Mouse (Mus musculus) intestine, embryonic 14.5 days (tissue): ENCODE data around the gene Nt5dc3. TPM values are rescaled to one million over a fixed set of nuclear protein-coding genes. Genes with fewer than 3 reads are reported as not detected.

ENCODE experiments used
- ATAC-seq: fragments of 200-750 bp; cut with Nextera tagmentation; replicated peaks from 2 replicates; pipeline ENCODE4 v1.8.0; 2017; ENCODE audit warnings: low read depth, moderate number of reproducible peaks, moderate TSS enrichment, moderate library complexity; ENCODE audit not compliant: low FRiP score, low TSS enrichment
- DNase-seq: peaks from one replicate; pipeline ENCODE4 v3.0.0-alpha.2; 2018; ENCODE audit warnings: low spot score
- H3K27ac ChIP-seq: fragments of 300-500 bp; sonication (generic); 2 replicates; pipeline ENCODE4 v1.5.1; 2014; ENCODE audit warnings: low read depth, mild to moderate bottlenecking, control low read depth
- H3K27me3 ChIP-seq: fragments of 300-500 bp; sonication (generic); replicated peaks from 2 replicates; pipeline ENCODE4 v1.6.1; 2014; ENCODE audit warnings: low read length, control low read depth; ENCODE audit not compliant: control insufficient read depth, insufficient read depth
- H3K36me3 ChIP-seq: fragments of 300-500 bp; sonication (generic); 2 replicates; pipeline ENCODE4 v1.6.1; 2014; ENCODE audit warnings: low read length, control low read depth; ENCODE audit not compliant: control insufficient read depth, insufficient read depth
- H3K4me1 ChIP-seq: fragments of 300-500 bp; sonication (generic); replicated peaks from 2 replicates; pipeline ENCODE4 v1.6.1; 2014; ENCODE audit warnings: low read length, control low read depth, mixed read lengths; ENCODE audit not compliant: control insufficient read depth, insufficient read depth
- H3K4me2 ChIP-seq: fragments of 300-500 bp; sonication (generic); 2 replicates; pipeline ENCODE4 v1.6.1; 2014; ENCODE audit warnings: low read length
- H3K4me3 ChIP-seq: fragments of 300-500 bp; sonication (generic); 2 replicates; pipeline ENCODE4 v1.5.1; 2014; ENCODE audit warnings: low read depth, low read length, control low read depth, mixed read lengths
- H3K9ac ChIP-seq: fragments of 300-500 bp; sonication (generic); 2 replicates; pipeline ENCODE4 v1.6.1; 2014; ENCODE audit warnings: mild to moderate bottlenecking, low read length
- H3K9me3 ChIP-seq: fragments of 300-500 bp; sonication (generic); 2 replicates; pipeline ENCODE4 v1.6.1; 2016; ENCODE audit warnings: low read length, control low read depth; ENCODE audit not compliant: control insufficient read depth
- WGBS: fragments of 180-500 bp; shearing (Covaris S2); extraction: QIAGEN DNeasy Blood & Tissue Kit; methylation state at CpG from one replicate; pipeline ENCODE4 v1.1.7; 2014; 5-methylcytosine and 5-hydroxymethylcytosine counted together
- polyA plus RNA-seq: library from polyadenylated mRNA; unstranded; fragments of >200 nt; fragmentation: Nextera tagmentation; extraction: Ambion mirVana; gene quantifications from 2 replicates; pipeline ENCODE4 v1.2.1, GENCODE M21; 2014

The Nt5dc3 gene
- polyA plus RNA-seq, 1 experiment from 2014 or later: 1.9 TPM

DNA sequence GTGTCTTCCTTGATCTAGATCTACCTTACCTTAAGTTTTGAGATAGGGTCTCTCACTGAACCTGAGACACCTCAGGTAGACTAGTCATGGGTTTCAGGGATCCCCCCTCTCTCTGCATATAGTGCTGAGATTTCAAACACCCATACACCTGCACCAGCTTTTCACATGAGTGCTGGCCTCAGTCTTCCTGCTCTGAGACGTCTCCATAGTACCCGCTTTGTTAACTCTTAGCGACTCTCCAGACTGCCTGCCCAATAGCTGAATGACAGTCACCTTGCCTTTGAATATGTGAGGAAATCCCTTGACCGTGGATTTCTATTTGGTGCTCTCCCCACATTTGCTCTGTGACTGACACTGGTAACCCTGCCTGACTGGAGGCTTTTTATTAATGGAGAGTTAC, 15.4 kb downstream of the Nt5dc3 start:
- no peak for DNase-seq
- ATAC-seq: no peak
- Histone ChIP-seq H3K4me1 (peaks cover 10% of the 10 kb centered on the region; the same call in 1 of the 2 replicates), H3K9ac (no peak overlapping the region), H3K4me2 (no peak overlapping the region), H3K36me3 (no peaks in the 10 kb centered on the region), H3K27ac (no peak overlapping the region), H3K27me3 (no peaks in the 10 kb centered on the region), H3K9me3 (no peaks in the 10 kb centered on the region), H3K4me3 (no peak overlapping the region)
- 93% methylated on average over 4 of the region's 4 CpGs for WGBS

DNA sequence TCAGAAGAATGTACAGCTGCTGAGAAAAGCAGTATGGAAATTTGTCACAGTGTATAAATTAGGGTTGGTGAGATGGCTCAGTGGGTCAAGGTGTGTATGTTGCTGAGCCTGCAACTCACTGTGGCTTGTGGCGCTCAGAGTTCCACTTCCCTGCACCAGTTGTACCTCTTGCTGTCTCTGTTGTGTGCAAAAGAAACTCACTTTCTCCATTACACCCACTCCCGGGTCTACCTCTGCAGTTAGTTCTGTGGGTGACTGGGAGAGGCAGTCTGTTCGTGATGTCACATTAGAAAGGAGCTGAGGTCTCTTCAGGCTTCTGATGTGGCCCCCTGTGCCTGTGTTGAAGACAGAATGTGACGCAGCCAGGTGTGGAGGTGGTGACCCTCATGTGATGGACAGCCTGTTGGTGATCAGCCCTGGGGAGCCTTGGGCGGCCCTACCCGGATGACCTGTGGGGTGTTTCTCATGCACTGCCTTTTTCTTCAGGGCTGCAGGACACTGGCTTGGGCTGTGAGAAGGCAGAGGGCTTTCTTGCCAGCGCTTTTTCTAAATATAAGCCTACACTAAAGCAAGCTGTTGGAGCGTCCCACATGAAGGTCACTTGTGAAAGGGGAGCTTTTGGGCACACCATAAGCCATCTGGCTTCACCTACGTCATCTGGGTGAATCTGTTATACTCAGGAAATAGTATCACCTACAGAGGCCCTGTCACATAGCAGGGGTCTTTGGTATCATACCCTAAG, 16.2 kb downstream of the Nt5dc3 start:
- H3K9ac ChIP-seq: no peak overlapping the region
- WGBS: 87% methylated on average over 9 of the region's 9 CpGs
- no peaks in the 10 kb centered on the region for H3K36me3 ChIP-seq
- peaks cover 10% of the 10 kb centered on the region; the same call in 1 of the 2 replicates for H3K4me1 ChIP-seq
- no peaks in the 10 kb centered on the region for H3K27me3 ChIP-seq
- H3K4me2 ChIP-seq: no peak overlapping the region
- H3K27ac ChIP-seq: no peak overlapping the region
- H3K9me3 ChIP-seq: no peaks in the 10 kb centered on the region
- DNase-seq (no peak), ATAC-seq (no peak)
- no peak overlapping the region for H3K4me3 ChIP-seq

DNA sequence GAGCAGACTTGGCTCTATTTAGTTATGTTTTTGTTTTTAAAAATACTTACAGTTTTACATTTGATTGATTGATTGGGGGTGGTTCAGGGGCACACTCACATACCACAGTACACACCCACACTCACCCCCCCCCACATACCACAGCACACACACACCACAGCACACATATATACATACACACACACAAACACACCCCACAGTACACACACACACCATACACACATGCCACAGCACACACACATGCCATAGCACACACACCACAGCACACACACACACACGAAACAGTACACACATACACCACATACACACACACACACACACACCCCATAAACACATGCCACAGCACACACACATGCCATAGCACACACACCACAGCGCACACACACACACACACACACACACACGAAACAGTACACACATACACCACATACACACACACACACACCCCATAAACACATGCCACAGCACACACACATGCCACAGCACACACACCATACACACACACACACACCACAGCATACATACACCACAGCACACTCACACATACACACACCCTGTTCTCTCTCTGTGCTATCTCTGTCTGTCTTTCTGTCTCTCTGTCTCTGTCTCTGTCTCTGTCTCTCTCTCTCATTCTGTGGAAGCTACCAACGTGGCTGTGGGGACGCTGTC, 17.4 kb downstream of the Nt5dc3 start:
- no peaks in the 10 kb centered on the region for H3K27me3 ChIP-seq
- H3K4me2 ChIP-seq: no peak overlapping the region
- DNase-seq (no peak), ATAC-seq (no peak)
- H3K9ac ChIP-seq: no peak overlapping the region
- peaks cover 10% of the 10 kb centered on the region; the same call in 1 of the 2 replicates for H3K4me1 ChIP-seq
- WGBS: 92% methylated on average over 5 of the region's 5 CpGs
- no peak overlapping the region for H3K4me3 ChIP-seq
- H3K9me3 ChIP-seq: no peaks in the 10 kb centered on the region
- H3K36me3 ChIP-seq: no peaks in the 10 kb centered on the region
- H3K27ac ChIP-seq: no peak overlapping the region

GRCm38 (mm10) chr10:86807362-86807761, 28.6 kb downstream of the Nt5dc3 start:
- no peaks in the 10 kb centered on the region for H3K27me3 ChIP-seq
- DNase-seq: no peak
- H3K4me2 ChIP-seq: no peak overlapping the region
- WGBS: 100% methylated on average over 1 of the region's 1 CpGs
- H3K27ac ChIP-seq: no peak overlapping the region
- H3K36me3 ChIP-seq: no peaks in the 10 kb centered on the region
- no peak overlapping the region for H3K9ac ChIP-seq
- no peak overlapping the region for H3K4me3 ChIP-seq
- no peaks in the 10 kb centered on the region for H3K9me3 ChIP-seq
- no peak for ATAC-seq
- no peaks in the 10 kb centered on the region for H3K4me1 ChIP-seq

DNA sequence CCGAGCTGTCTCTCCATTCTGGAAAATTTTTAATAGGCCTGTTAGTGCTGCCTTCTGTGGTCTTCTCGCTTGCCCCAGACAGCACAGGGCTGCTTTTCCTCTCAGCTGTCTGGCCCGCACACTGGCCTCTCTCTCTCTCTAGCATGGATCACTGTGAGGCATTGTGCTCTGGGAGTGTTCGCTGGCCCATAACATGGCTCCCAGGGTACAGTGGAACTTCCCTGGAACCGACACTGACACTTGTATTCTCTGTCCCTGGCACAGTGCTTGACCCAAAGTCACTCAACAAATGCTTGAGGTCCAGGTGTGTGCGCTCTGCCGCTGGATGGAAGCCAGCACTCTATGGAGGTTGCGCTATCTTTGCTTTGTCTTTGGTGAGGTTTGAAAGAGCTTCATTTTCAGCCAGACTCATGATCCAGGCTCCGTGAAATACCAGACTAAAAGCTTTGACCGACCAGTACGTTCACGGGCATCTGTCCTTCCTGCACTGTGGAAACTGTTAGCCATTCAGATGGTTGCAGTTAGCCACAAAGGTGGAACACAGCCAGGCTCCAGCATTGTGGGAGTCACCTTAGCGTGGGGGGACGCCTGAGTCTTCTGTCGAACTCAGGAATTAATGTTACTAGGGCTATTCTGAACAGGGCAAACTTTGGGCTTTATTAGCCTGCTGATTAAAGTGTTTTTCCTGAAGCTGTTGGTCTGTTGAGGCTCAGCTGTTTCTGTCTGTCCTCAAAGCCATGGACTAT, 29.4 kb downstream of the Nt5dc3 start:
- no peaks in the 10 kb centered on the region for H3K27me3 ChIP-seq
- no peak overlapping the region for H3K27ac ChIP-seq
- H3K4me1 ChIP-seq: no peaks in the 10 kb centered on the region
- no peaks in the 10 kb centered on the region for H3K36me3 ChIP-seq
- DNase-seq: no peak
- 82% methylated on average over 15 of the region's 15 CpGs for WGBS
- no peaks in the 10 kb centered on the region for H3K9me3 ChIP-seq
- H3K9ac ChIP-seq: no peak overlapping the region
- ATAC-seq: no peak
- H3K4me3 ChIP-seq: no peak overlapping the region
- H3K4me2 ChIP-seq: no peak overlapping the region

DNA sequence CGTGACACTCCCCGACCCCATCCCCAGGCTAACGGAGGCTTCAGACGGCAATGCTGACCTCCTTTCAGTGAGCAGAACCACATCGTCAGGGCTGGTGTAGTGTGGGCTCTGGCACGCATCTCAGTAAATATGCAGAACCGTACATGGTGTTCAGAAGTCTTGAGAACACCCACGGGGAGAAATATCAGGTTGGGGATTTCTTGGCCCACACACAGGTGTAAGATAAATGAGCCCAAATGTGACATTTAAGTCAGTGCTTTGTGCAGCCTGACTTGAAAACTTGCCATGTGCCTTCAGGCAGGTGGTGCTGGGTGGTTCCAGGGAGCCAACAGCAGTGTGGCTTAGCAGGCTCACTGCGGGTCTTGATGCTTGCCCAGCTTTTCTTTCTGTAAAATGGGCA, 31.2 kb downstream of the Nt5dc3 start:
- no peak overlapping the region for H3K27ac ChIP-seq
- no peak for ATAC-seq
- H3K4me2 ChIP-seq: no peak overlapping the region
- H3K4me1 ChIP-seq: no peaks in the 10 kb centered on the region
- no peaks in the 10 kb centered on the region for H3K9me3 ChIP-seq
- H3K4me3 ChIP-seq: no peak overlapping the region
- no peak for DNase-seq
- H3K9ac ChIP-seq: no peak overlapping the region
- no peaks in the 10 kb centered on the region for H3K27me3 ChIP-seq
- WGBS: 88% methylated on average over 9 of the region's 9 CpGs
- no peaks in the 10 kb centered on the region for H3K36me3 ChIP-seq

DNA sequence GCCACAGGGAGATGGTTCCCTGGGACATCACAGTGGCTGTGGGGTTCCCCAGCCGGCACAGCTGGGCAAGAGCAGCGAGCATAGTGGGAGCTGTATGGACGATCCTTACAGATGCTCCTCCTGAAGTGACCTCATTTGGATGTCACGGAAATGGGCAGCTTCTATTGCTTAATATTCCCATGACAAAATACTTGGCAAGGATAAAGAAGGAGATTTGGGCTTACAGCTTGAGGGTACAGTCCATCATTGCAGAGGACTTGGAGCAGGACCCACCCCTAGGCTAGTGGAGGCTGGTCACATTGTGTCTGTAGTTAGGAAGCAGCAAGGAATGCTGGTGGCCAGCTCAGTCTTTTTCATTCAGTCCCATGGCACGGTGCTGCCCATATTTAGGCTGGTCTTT, 31.8 kb downstream of the Nt5dc3 start:
- DNase-seq: no peak
- 96% methylated on average over 5 of the region's 5 CpGs for WGBS
- no peak overlapping the region for H3K9ac ChIP-seq
- no peaks in the 10 kb centered on the region for H3K4me1 ChIP-seq
- no peak overlapping the region for H3K4me2 ChIP-seq
- H3K27ac ChIP-seq: no peak overlapping the region
- no peak overlapping the region for H3K4me3 ChIP-seq
- no peaks in the 10 kb centered on the region for H3K9me3 ChIP-seq
- no peaks in the 10 kb centered on the region for H3K27me3 ChIP-seq
- ATAC-seq: no peak
- no peaks in the 10 kb centered on the region for H3K36me3 ChIP-seq

DNA sequence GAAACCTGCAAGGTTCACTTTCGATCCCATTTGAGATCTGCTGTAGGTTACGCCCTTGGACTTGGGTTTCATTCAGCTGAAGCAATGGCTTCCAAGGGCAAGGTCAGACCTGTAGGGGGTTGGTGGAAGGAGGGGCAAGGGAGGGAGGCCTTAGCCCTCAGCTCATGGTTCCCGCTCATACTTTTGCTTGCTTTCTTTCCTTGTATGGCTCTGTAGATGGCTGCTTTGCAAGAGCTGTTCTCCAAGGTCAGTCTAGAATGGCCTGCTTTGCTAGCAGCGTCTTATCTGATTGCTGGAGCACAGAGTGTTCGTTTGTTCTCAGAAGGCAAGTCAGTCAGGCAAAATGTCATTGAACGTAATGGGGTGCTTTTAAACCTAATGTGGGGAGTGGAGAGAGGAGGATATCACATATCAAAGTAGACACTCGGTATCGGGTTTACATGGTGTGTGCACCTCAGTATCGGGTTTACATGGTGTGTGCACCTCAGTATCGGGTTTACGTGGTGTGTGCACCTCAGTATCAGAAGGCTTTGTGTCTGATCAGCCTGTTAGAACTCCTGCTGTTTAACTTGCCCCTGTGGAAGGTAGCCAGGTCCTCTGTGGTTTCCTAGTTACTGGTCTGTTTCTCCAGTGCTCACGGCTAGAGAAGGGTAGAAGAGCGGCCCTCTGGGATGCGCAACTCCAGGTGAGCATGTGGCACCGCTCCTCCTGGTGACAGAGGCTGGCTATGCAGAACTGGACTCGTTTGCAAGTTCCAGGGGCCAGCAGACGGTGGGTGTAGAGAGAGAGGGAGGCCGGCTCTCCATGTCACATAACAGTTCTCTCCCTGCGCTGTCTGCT, 35.7 kb downstream of the Nt5dc3 start:
- no peak overlapping the region for H3K4me3 ChIP-seq
- no peak overlapping the region for H3K4me2 ChIP-seq

More for the DNA sequence above, 35.7 kb downstream of the Nt5dc3 start:
- Histone ChIP-seq H3K9ac (no peak overlapping the region), H3K36me3 (no peaks in the 10 kb centered on the region), H3K9me3 (no peaks in the 10 kb centered on the region), H3K27ac (no peak overlapping the region), H3K4me1 (peaks cover 3% of the 10 kb centered on the region; the same call in 1 of the 2 replicates), H3K27me3 (no peaks in the 10 kb centered on the region)
- ATAC-seq: no peak; the same call in 1 of the 2 replicates
- no peak for DNase-seq
- WGBS: 79% methylated on average over 19 of the region's 19 CpGs
